Mouse (Mus musculus) C2C12 (cell line): ENCODE data around the gene Rcn2. TPM values are rescaled to one million over a fixed set of nuclear protein-coding genes. Genes with fewer than 3 reads are reported as not detected.

Source experiments
- H3K27me3 ChIP-seq: one replicate; pipeline ENCODE4 v1.6.1; 2011; ENCODE audit not compliant: control insufficient read depth, insufficient read depth, insufficient read length
- H3K36me3 ChIP-seq: one replicate; pipeline ENCODE4 v1.6.1; 2011; ENCODE audit not compliant: control insufficient read depth, insufficient read depth
- H3K4me3 ChIP-seq: one replicate; pipeline ENCODE4 v1.5.1; 2011; ENCODE audit warnings: mild to moderate bottlenecking, control low read depth; ENCODE audit not compliant: poor library complexity, insufficient read depth, severe bottlenecking
- H3K79me2 ChIP-seq: one replicate; pipeline ENCODE4 v1.6.1; 2011; ENCODE audit not compliant: control insufficient read depth, insufficient read depth
- H3K79me3 ChIP-seq: one replicate; pipeline ENCODE4 v1.6.1; 2011; ENCODE audit warnings: low read depth, control low read depth
- H3ac ChIP-seq: one replicate; pipeline ENCODE3; 2011; ENCODE audit warnings: low read depth; ENCODE audit not compliant: control insufficient read depth, insufficient read length
- CEBPB ChIP-seq: IDR thresholded peaks from one replicate; pipeline ENCODE4 v1.6.1; 2011; ENCODE audit warnings: low read depth, mild to moderate bottlenecking, control low read depth, moderate library complexity
- CTCF ChIP-seq: IDR thresholded peaks from one replicate; pipeline ENCODE4 v1.5.1; 2011; ENCODE audit not compliant: control insufficient read depth, insufficient read depth, insufficient read length
- FOSL1 ChIP-seq: IDR thresholded peaks from one replicate; pipeline ENCODE4 v1.8.0; 2011; ENCODE audit warnings: mild to moderate bottlenecking, low read length; ENCODE audit not compliant: poor library complexity, insufficient read depth, severe bottlenecking
- MAX ChIP-seq: IDR thresholded peaks from one replicate; pipeline ENCODE4 v1.6.1; 2011; ENCODE audit warnings: mild to moderate bottlenecking, control low read depth
- MYOD1 ChIP-seq: IDR thresholded peaks from one replicate; pipeline ENCODE4 v1.6.1; 2011; ENCODE audit warnings: low read depth; ENCODE audit not compliant: control insufficient read depth, insufficient read length
- MYOG ChIP-seq: IDR thresholded peaks from one replicate; pipeline ENCODE4 v1.6.1; 2011; ENCODE audit not compliant: control insufficient read depth, insufficient read length; ENCODE audit errors: extremely low read depth
- USF1 ChIP-seq: IDR thresholded peaks from one replicate; pipeline ENCODE4 v1.6.1; 2011; ENCODE audit warnings: low read depth, mild to moderate bottlenecking, control low read depth, moderate library complexity
- polyA plus RNA-seq: library from polyadenylated mRNA; unstranded; fragments of >200 nt; fragmentation: generic; extraction: Trizol; gene quantifications from one replicate; pipeline ENCODE4 v1.2.1, GENCODE M21; 2012; ENCODE audit warnings: missing spikeins

Rcn2 gene
- polyA plus RNA-seq, 1 experiment: 37.7 TPM

DNA sequence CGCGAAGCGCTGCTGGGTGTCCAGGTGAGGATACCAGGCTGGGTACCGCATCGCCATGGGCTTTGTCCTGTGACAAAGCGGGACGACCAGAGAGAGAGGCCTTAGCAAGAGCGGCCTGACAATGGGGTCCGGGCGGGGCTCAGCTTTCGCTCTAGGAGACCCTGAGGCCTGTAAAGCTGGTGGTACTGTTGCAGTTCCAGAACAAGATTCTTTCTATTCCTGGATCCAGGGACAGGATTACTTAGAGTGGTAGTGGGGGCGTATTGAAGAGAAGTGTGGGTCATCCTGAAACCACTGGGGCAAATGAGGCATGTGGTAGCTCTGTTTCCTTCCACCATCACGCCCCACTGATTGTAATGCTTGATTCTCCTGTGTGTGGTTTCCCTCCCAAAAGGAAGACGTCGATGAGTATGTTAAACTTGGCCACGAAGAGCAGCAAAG is 556 bp downstream of the Rcn2 start:
- peaks cover 43% of the 10 kb centered on the region for H3K79me2 ChIP-seq
- no peaks in the 10 kb centered on the region for H3K27me3 ChIP-seq
- peak overlapping the region; percentile 75 for H3ac ChIP-seq
- TF ChIP-seq CTCF (no peak), MYOG (no peak), MAX (no peak), FOSL1 (no peak), MYOD1 (no peak), CEBPB (no peak), USF1 (no peak)
- peaks cover 18% of the 10 kb centered on the region for H3K79me3 ChIP-seq
- peaks cover 32% of the 10 kb centered on the region for H3K36me3 ChIP-seq
- H3K4me3 ChIP-seq: peak overlapping the region; percentile 66

DNA sequence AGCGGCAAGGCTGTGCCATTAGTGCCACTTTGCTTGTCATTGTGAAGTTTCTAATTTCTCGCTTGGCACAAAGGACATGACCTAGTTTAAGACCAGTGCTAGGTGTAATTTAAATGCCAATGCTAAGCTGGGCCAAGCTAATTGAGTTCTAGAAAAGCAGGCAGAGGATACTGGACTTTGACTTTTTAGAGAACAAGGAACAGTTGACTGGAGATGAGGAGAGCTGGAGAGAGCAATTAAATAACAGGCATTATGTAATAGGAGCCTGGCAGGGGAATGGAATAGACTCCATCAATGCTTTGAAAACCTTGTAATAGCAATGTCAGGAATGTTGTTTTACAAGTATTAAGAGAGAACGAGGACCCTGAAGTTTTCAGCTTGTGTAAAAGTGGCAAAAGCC is 12.2 kb downstream of the Rcn2 start:
- H3K36me3 ChIP-seq: peaks cover 60% of the 10 kb centered on the region
- H3K79me2 ChIP-seq: no peaks in the 10 kb centered on the region
- H3K79me3 ChIP-seq: no peaks in the 10 kb centered on the region
- H3K27me3 ChIP-seq: no peaks in the 10 kb centered on the region
- H3K4me3 ChIP-seq: no peak overlapping the region
- H3ac ChIP-seq: no peak overlapping the region
- TF ChIP-seq MAX (no peak), FOSL1 (no peak), CTCF (no peak), MYOG (no peak), USF1 (no peak), CEBPB (no peak), MYOD1 (no peak)

DNA sequence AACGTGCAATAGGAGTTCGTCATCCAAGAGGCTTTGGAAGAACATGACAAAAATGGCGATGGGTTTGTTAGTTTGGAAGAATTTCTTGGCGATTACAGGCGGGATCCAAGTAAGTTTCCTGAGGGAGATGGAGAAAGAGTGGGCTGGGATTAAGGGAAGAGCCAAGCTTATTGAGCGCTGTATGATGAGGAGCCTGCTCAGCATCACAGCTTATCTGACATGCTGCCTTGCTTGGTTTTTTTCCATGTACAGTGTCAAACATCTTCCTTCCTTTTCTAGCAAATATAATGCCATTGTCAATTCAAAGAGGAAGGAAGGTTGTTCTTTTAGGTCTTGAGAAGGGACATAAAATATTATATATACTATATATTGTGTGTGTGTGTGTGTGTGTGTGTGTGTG is 14.5 kb downstream of the Rcn2 start:
- H3K4me3 ChIP-seq: no peak overlapping the region
- no peak overlapping the region for H3ac ChIP-seq
- no peaks in the 10 kb centered on the region for H3K79me2 ChIP-seq
- TF ChIP-seq MAX (no peak), FOSL1 (no peak), CEBPB (no peak), USF1 (no peak), MYOD1 (no peak), CTCF (no peak), MYOG (no peak)
- H3K36me3 ChIP-seq: peaks cover 57% of the 10 kb centered on the region
- H3K27me3 ChIP-seq: no peaks in the 10 kb centered on the region
- no peaks in the 10 kb centered on the region for H3K79me3 ChIP-seq

DNA sequence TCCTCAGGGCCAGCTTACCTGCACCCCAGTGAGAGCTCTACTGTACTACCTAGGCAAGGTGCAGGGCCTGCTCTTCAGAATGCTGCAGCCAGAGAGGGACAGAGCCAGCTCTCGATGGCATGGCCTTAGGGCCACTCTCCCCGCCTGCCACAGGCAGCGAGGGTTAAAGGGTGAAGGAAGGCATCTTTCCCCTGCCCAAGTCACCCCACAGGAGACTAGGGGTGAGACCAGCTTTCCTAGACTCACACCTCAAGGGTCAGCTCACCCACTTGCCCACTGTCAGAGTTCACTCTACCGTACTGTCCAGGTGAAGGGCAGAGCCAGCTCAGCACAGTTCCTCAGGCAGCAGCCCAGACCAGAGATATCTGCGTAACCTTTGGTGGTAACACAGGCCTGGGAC is 20.7 kb downstream of the Rcn2 start:
- peaks cover 36% of the 10 kb centered on the region for H3K36me3 ChIP-seq
- no peak overlapping the region for H3K4me3 ChIP-seq
- TF ChIP-seq CTCF (no peak), MYOG (no peak), MAX (no peak), FOSL1 (no peak), CEBPB (no peak), MYOD1 (no peak), USF1 (no peak)
- no peak overlapping the region for H3ac ChIP-seq
- H3K79me3 ChIP-seq: no peaks in the 10 kb centered on the region
- H3K79me2 ChIP-seq: no peaks in the 10 kb centered on the region
- H3K27me3 ChIP-seq: no peaks in the 10 kb centered on the region

DNA sequence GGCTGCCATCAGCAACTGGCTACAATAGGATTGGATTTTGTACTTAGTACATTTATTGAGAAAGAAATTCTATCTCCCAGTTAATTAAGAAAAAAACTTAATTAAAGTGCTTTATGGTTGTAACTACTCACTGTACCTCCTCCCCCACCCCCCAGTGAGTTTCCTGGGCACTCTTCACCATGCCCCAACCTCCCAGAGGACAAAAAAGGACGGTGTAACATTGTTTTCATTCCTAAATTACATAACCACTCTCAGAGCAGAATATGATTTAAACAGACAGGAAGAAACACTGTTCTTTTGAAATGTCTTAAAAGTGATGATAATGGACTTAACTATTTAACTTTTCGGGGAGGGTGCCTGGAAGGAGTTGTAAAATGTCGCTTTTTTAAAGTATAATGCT is 23.4 kb downstream of the Rcn2 start:
- peaks cover 13% of the 10 kb centered on the region for H3K36me3 ChIP-seq
- H3K27me3 ChIP-seq: no peaks in the 10 kb centered on the region
- no peaks in the 10 kb centered on the region for H3K79me2 ChIP-seq
- H3K4me3 ChIP-seq: no peak overlapping the region
- no peak for TF ChIP-seq USF1
- no peak for TF ChIP-seq MAX
- TF ChIP-seq MYOD1: no peak
- no peak for TF ChIP-seq FOSL1
- TF ChIP-seq CEBPB: no peak
- no peak for TF ChIP-seq CTCF
- no peak for TF ChIP-seq MYOG
- no peak overlapping the region for H3ac ChIP-seq
- H3K79me3 ChIP-seq: no peaks in the 10 kb centered on the region

DNA sequence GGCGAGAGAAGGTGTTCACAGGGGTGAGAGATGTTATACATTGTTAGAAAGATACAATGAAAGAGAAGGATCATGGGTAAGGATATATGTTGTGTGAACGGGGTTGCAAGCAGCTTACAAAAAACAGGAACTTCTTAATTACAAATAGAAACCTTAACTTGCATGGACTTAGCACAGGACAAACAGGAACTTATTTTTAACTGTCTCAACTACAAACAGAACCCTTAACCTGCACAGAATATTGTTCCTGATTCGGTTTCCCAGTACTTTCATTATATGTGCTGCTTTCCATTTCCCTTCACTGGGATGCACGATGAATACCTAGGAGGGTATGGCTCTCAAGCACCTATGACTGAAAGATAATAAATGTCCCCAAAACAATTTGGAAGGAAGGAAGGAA is 26.3 kb downstream of the Rcn2 start:
- no peak overlapping the region for H3ac ChIP-seq
- no peaks in the 10 kb centered on the region for H3K36me3 ChIP-seq
- H3K27me3 ChIP-seq: no peaks in the 10 kb centered on the region
- TF ChIP-seq CEBPB: no peak
- no peak for TF ChIP-seq MAX
- no peak for TF ChIP-seq CTCF
- TF ChIP-seq FOSL1: no peak
- TF ChIP-seq MYOG: no peak
- TF ChIP-seq USF1: no peak
- no peak for TF ChIP-seq MYOD1
- H3K4me3 ChIP-seq: no peak overlapping the region
- no peaks in the 10 kb centered on the region for H3K79me2 ChIP-seq
- H3K79me3 ChIP-seq: no peaks in the 10 kb centered on the region
